Mouse (Mus musculus) embryo, embryonic 10.5 days (tissue): ENCODE results near the gene Mfsd14a.
A peak's percentile ranks its signal among the peaks of the same experiment; 100 is the strongest.

Source experiments
- DNase-seq: peaks from one replicate; pipeline ENCODE4 v3.0.0-alpha.2; 2015; ENCODE audit warnings: low spot score

The Mfsd14a gene

DNA sequence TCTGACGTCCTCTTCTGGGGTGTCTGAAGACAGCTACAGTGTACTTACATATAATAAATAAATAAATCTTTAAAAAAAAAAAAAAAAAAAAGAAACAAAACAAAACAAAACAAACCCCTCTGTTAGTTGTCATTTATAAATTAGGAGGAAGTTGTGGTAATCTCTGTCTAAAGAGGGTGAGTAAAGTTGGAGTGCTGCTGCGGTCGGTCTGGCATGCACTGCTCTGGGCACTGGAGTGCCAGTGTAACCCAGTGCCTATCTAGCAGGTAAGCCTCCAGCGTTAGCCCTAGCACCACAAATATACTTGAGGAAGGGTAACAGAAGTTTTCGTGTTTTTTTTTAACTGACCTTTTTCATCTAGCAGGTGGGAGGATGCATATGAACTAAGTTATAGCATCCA, 61.5 kb downstream of the Mfsd14a start:
- no peak for DNase-seq

DNA sequence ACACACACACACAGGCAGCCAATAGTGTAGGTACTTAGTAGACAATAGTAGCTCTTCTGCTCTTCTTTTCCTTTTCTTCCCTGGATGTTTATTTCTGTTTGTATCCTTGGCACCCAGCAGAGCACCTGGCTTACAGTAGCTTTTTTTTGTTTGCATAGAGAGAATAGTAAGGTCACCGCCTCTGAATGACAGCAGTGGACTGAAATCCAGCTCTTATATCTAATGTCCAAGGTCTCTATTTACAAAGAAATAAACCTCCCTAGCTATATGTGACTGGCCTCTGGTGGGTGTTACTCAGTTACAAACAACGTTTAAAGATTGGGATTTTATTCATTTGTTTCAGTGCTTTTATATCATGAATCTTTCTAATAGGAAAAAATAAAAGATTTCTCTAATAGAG, 62.8 kb downstream of the Mfsd14a start:
- DNase-seq, result no peak

DNA sequence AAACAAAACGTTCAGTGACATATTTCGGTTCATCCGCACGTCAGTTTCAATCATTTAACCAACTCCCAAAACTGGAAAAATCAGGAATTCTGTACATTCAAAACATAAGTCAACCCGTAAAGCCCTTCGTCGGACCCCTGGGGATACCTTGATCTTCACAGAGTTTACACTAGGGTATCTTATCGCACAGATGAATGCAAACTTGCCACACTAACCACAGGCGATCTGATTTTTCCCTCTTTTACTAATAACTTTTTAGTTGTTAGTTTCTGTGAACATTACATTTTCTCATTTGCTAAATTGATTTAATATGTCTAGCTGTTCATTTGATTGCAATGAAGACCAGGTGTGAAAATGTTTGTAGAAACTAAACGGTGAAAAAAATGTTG, 66.9 kb downstream of the Mfsd14a start:
- no peak for DNase-seq

DNA sequence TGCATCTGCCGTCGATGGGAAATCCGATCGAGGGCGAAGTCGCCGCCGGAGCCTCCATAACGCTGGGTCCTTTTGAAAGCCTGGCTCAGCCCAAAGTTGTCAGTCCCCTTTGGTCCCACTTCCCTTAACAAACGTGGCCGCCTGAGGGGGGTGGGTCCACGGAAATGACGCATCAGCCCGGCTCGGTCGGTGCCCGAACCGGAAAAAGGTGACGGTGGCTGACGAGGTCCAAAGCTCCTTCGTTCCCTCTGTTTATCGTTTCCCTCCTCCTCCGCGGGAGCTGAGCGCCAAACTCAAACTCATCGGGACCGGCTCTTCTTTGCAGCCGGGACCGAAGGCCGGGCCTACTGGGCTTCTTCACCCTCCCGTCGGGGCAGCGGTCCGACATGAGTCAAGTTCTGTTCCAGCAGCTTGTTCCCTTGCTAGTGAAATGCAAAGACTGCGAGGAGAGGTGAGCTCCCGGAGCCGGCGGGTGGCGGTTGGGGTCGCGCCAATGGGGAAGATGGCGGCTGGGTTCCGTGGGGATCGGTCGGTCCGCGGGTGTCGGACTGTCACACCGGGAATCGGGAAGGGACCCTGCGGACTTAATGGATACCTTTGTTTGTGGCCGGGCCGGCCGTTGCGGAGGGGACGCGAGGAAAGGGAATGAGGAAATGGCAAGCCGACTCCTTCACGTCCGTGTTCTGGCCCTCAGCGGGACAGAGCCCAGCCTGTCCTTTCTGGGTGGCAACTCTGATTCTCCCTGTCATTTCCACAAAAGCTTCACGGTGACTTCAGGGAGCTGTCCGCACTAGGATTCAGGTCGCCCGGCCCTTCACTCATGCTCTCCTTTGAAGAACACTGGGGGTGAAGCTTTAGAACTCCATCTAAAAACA, 67.5 kb downstream of the Mfsd14a start, which contains the start of gene Sass6:
Gene Sass6 (plus strand): TSS at position 255 of the 875 bp plus-strand sequence.
- DNase-seq, result peak; percentile 99

DNA sequence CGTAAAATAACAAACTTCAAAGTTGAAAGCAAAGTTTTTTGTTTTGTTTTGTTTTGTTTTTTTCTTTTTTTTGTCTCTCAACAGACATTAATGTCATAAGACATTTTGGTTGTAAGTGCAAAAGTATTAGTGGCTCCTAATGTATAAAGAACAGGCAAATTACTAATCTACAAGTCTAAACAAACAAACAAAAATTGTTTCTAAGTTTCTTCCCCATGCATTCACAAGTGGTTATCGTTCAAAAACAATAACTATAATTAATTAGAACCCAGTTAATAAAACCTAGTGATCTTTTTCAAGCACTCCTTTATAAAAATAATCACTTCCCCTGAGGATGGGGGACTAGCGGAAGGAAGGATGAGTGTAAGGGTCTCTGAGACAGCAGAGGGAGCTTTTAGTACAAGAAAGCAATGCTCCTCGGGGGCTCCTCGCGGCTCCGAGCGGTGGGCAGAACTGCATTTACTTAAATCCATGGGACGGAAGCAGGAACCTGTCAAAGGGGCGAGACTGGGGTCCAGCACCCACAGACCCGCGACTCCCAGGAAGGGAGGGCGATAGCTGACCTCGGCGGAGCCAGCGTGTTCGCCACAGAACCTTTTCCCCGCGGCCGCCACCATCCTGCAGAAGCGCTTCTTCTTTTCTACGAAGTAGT, 68.3 kb downstream of the Mfsd14a start:
- peak; percentile 70 for DNase-seq

DNA sequence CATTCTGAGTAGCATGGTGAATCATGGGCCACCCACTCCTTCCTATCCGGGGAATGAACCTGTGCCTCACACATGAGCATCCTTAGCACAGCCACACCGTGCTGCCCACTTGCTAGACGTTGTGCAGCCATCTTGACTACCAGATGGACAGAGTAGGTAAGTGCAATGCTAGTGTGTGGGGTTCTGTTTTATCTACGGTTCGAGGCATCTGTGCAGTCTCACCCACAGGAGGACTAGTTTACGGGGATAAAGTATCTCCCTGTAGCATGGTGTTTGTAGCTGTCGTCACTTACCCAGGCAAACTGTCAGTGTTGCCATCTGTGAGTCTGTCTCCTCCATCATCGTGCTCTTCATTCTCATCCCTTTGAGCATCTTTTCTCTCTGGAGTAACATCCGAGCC, 80.3 kb downstream of the Mfsd14a start:
- no peak for DNase-seq
